8 mouse cellular contexts compared by ENCODE assay signal in genomic region chr9:110652963-110653654, GRCm38 (mm10). TPM values are rescaled to one million over a fixed set of nuclear protein-coding genes. Genes with fewer than 3 reads are reported as not detected.
A peak's percentile ranks its signal among the peaks of the same experiment; 100 is the strongest.
DNase-seq lines count a peak whose midpoint lies in the region; ATAC-seq and TF ChIP-seq lines count a peak whose summit lies in the region.

No protein-coding gene starts in this region.

- H3K27ac ChIP-seq in heart, embryonic 15.5 days = peak overlapping the region; percentile 75
- H3K27ac ChIP-seq in hindbrain, embryonic 11.5 days (ENCODE audit: low read depth, low read length) = no peak overlapping the region
- H3K27ac ChIP-seq in midbrain, embryonic 11.5 days (ENCODE audit: low read depth, low read length) = no peak overlapping the region

- peak overlapping the region; percentile 91 for H3K4me2 ChIP-seq in heart, embryonic 15.5 days
- H3K4me2 ChIP-seq in hindbrain, embryonic 11.5 days (replicated peaks; ENCODE audit: low read depth, low read length) = peak overlapping the region; percentile 96
- H3K4me2 ChIP-seq in midbrain, embryonic 11.5 days = peak overlapping the region; percentile 98

- 19% methylated on average over 14 of the region's 14 CpGs for WGBS in heart, embryonic 15.5 days
- 25% methylated on average over 14 of the region's 14 CpGs for WGBS in hindbrain, embryonic 11.5 days
- 23% methylated on average over 14 of the region's 14 CpGs for WGBS in midbrain, embryonic 11.5 days

- ATAC-seq in heart, embryonic 15.5 days (replicated peaks; ENCODE audit: insufficient number of reproducible peaks, insufficient read depth, low FRiP score, low read depth) = no peak
- no peak for ATAC-seq in G1E (ENCODE audit: extremely low read depth, insufficient number of reproducible peaks, low FRiP score, poor library complexity, severe bottlenecking)
- ATAC-seq in hindbrain, embryonic 11.5 days (ENCODE audit: low FRiP score) = no peak
- ATAC-seq in midbrain, embryonic 11.5 days (ENCODE audit: low FRiP score) = no peak

- peak overlapping the region; percentile 77 for H3K4me3 ChIP-seq in heart, embryonic 15.5 days
- H3K4me3 ChIP-seq in G1E (ENCODE audit: low read depth, low read length) = peak overlapping the region; percentile 86
- peak overlapping the region; percentile 65 for H3K4me3 ChIP-seq in hindbrain, embryonic 11.5 days (ENCODE audit: low read depth, low read length)
- H3K4me3 ChIP-seq in midbrain, embryonic 11.5 days (ENCODE audit: low read depth, low read length) = peak overlapping the region; percentile 65

- no peaks in the 10 kb centered on the region for H3K36me3 ChIP-seq in heart, embryonic 15.5 days
- peaks cover 47% of the 10 kb centered on the region for H3K36me3 ChIP-seq in G1E (replicated peaks)
- no peaks in the 10 kb centered on the region for H3K36me3 ChIP-seq in hindbrain, embryonic 11.5 days (ENCODE audit: control insufficient read depth, insufficient read depth, low read length)
- H3K36me3 ChIP-seq in midbrain, embryonic 11.5 days (ENCODE audit: control insufficient read depth, insufficient read depth, low read length) = no peaks in the 10 kb centered on the region

- TF ChIP-seq CTCF in G1E (IDR thresholded peaks at IDR 0.05; ENCODE audit: low read depth, low read length) = no peak

- no peak for DNase-seq in heart, adult 18-20 months
- no peak for DNase-seq in G1E (ENCODE audit: low spot score)
- peak; percentile 11 for DNase-seq in hindbrain, embryonic 11.5 days (ENCODE audit: low spot score)
- peak; percentile 88 for DNase-seq in midbrain, embryonic 11.5 days (ENCODE audit: low spot score, missing footprints)
- DNase-seq in adrenal gland, adult (ENCODE audit: inconsistent age in 2 of 2, low spot score in 1 of 2) = no peak
- no peak for DNase-seq in cerebellum, postnatal 36 days
- no peak for DNase-seq in ovary, postnatal 14 days (ENCODE audit: low spot score)

- peak overlapping the region; percentile 68 for H3K9ac ChIP-seq in heart, embryonic 15.5 days
- H3K9ac ChIP-seq in hindbrain, embryonic 11.5 days (ENCODE audit: low read depth, low read length) = peak overlapping the region; percentile 57
- peak overlapping the region; percentile 71 for H3K9ac ChIP-seq in midbrain, embryonic 11.5 days (ENCODE audit: low read length)

- H3K27me3 ChIP-seq in heart, embryonic 15.5 days = 0 out of 2 replicates have a peak, but pooled peaks cover 3% of the 10 kb centered on the region
- H3K27me3 ChIP-seq in G1E (ENCODE audit: insufficient read depth, low read length) = no peaks in the 10 kb centered on the region
- H3K27me3 ChIP-seq in hindbrain, embryonic 11.5 days (ENCODE audit: control insufficient read depth, insufficient read depth, low read length) = peaks cover 18% of the 10 kb centered on the region
- H3K27me3 ChIP-seq in midbrain, embryonic 11.5 days (ENCODE audit: control insufficient read depth, insufficient read depth, low read length) = peaks cover 9% of the 10 kb centered on the region

- no peaks in the 10 kb centered on the region for H3K9me3 ChIP-seq in heart, embryonic 15.5 days (replicated peaks)
- no peaks in the 10 kb centered on the region for H3K9me3 ChIP-seq in G1E (replicated peaks)
- H3K9me3 ChIP-seq in hindbrain, embryonic 11.5 days (ENCODE audit: control insufficient read depth, low read length) = no peaks in the 10 kb centered on the region
- no peaks in the 10 kb centered on the region for H3K9me3 ChIP-seq in midbrain, embryonic 11.5 days (ENCODE audit: control insufficient read depth, low read length)

- peaks cover 56% of the 10 kb centered on the region for H3K4me1 ChIP-seq in heart, embryonic 15.5 days (replicated peaks)
- H3K4me1 ChIP-seq in G1E (ENCODE audit: insufficient read depth, low read depth, low read length) = peaks cover 77% of the 10 kb centered on the region
- peaks cover 4% of the 10 kb centered on the region for H3K4me1 ChIP-seq in hindbrain, embryonic 11.5 days (replicated peaks; ENCODE audit: control insufficient read depth, insufficient read depth, low read length)
- peaks cover 38% of the 10 kb centered on the region for H3K4me1 ChIP-seq in midbrain, embryonic 11.5 days (ENCODE audit: control insufficient read depth, insufficient read depth, low read length)

RNA-seq across cellular contexts. Expression of gene Nbeal2, which starts 0.9 kb away (rescaled TPM):
- 1.8 and 4.2 TPM in 2 replicates for polyA plus RNA-seq in heart, embryonic 15.5 days (2015; fragmentation: Nextera tagmentation; extraction: Ambion mirVana)
- total RNA-seq in heart, adult 18-20 months (2021) = 1 to 10 TPM; 6.8 to 7.6 TPM
- total RNA-seq in G1E (2014; fragmentation: Nextera tagmentation) (26.1 and 37.4 TPM in 2 replicates), G1E (2017) (28.1 and 32.5 TPM in 2 replicates)
- polyA plus RNA-seq in G1E (2012) = 56.7 and 64.7 TPM in 2 replicates
- polyA plus RNA-seq in hindbrain, embryonic 11.5 days (2014; fragmentation: Nextera tagmentation; extraction: Ambion mirVana) = 1.9 and 2.4 TPM in 2 replicates
- 1.1 and 1.6 TPM in 2 replicates for polyA plus RNA-seq in midbrain, embryonic 11.5 days (2014; fragmentation: Nextera tagmentation; extraction: Ambion mirVana)

RNA-seq across cellular contexts. Expression of gene Ccdc12, which starts 3.2 kb away (rescaled TPM):
- polyA plus RNA-seq in heart, embryonic 15.5 days (2015; fragmentation: Nextera tagmentation; extraction: Ambion mirVana) = 130 and 138 TPM in 2 replicates
- 10 to 100 TPM; 57.3 to 61.5 TPM for total RNA-seq in heart, adult 18-20 months (2021)
- total RNA-seq in G1E (2014; fragmentation: Nextera tagmentation) (36.2 TPM in 2 replicates), G1E (2017) (202 and 222 TPM in 2 replicates)
- polyA plus RNA-seq in G1E (2012) = 331 and 365 TPM in 2 replicates
- 141 and 145 TPM in 2 replicates for polyA plus RNA-seq in hindbrain, embryonic 11.5 days (2014; fragmentation: Nextera tagmentation; extraction: Ambion mirVana)
- 135 and 144 TPM in 2 replicates for polyA plus RNA-seq in midbrain, embryonic 11.5 days (2014; fragmentation: Nextera tagmentation; extraction: Ambion mirVana)

RNA-seq across cellular contexts. Expression of gene Nradd, which starts 28.9 kb away (rescaled TPM):
- polyA plus RNA-seq in heart, embryonic 15.5 days (2015; fragmentation: Nextera tagmentation; extraction: Ambion mirVana) = 17.7 and 22.9 TPM in 2 replicates
- total RNA-seq in heart, adult 18-20 months (2021) = 1 to 10 TPM; 1.4 to 2.0 TPM
- total RNA-seq in G1E (2014; fragmentation: Nextera tagmentation) = 1.3 TPM in 1 of 2 replicates, not detected in the other
- 5.8 and 7.3 TPM in 2 replicates for total RNA-seq in G1E (2017)
- polyA plus RNA-seq in G1E (2012) = 1.8 and 2.2 TPM in 2 replicates
- polyA plus RNA-seq in hindbrain, embryonic 11.5 days (2014; fragmentation: Nextera tagmentation; extraction: Ambion mirVana) = 21.9 and 22.0 TPM in 2 replicates
- 20.7 and 22.8 TPM in 2 replicates for polyA plus RNA-seq in midbrain, embryonic 11.5 days (2014; fragmentation: Nextera tagmentation; extraction: Ambion mirVana)

Comparison
In these comparisons a context has a peak if more than half of its experiments do, and no peak if none do; other contexts are left out.
1. DNase-seq: peak in hindbrain, embryonic 11.5 days (single experiment) and midbrain, embryonic 11.5 days (single experiment); none in heart, adult 18-20 months (0 of 2), G1E (single experiment), adrenal gland, adult (0 of 2), cerebellum, postnatal 36 days (0 of 2) and ovary, postnatal 14 days (single experiment).
2. RNA of gene Nbeal2, which starts 0.9 kb away (polyA plus RNA-seq): 56.7 to 64.7 TPM in G1E; 1.9 to 2.4 TPM in hindbrain, embryonic 11.5 days, 1.8 to 4.2 TPM in heart, embryonic 15.5 days and 1.1 to 1.6 TPM in midbrain, embryonic 11.5 days; every median in the first group is over 10 times any median in the second.
3. Peak in every context shown above with its lines, with median percentiles within 50 percentile points of each other: H3K4me2 ChIP-seq, H3K4me3 ChIP-seq and H3K9ac ChIP-seq.